13 mouse cellular contexts compared by ENCODE assay signal in genomic region chr11:41645502-41645891, GRCm38 (mm10).
DNase-seq lines count a peak whose midpoint lies in the region; ATAC-seq lines count a peak whose summit lies in the region.
"Had no signal": no experiment of that assay in that cellular context is flagged by ENCODE, and none has a peak within 500 bp of the region (broad histone marks: within the 10 kb centered on the region; RNA-seq: fewer than 3 reads in every experiment).

No protein-coding gene starts in this region.

- no peak overlapping the region for H3K4me2 ChIP-seq in forebrain, embryonic 13.5 days
- no peak overlapping the region for H3K4me2 ChIP-seq in forebrain, embryonic 11.5 days (ENCODE audit: low read depth, low read length, severe bottlenecking)
- H3K4me2 ChIP-seq in kidney, embryonic 15.5 days = peak overlapping the region; percentile 43; the same call in 1 of the 2 replicates
- H3K4me2 ChIP-seq in hindbrain, embryonic 12.5 days (replicated peaks) = no peak overlapping the region
- peak overlapping the region; percentile 10; the same call in 1 of the 2 replicates for H3K4me2 ChIP-seq in midbrain, embryonic 12.5 days (replicated peaks)
- H3K4me2 ChIP-seq: embryonic facial prominence, embryonic 15.5 days; intestine, embryonic 15.5 days; liver, embryonic 12.5 days had no signal

- no peaks in the 10 kb centered on the region for H3K9me3 ChIP-seq in forebrain, embryonic 13.5 days (replicated peaks)
- no peaks in the 10 kb centered on the region for H3K9me3 ChIP-seq in forebrain, embryonic 11.5 days (ENCODE audit: control insufficient read depth, low read length)
- no peaks in the 10 kb centered on the region for H3K9me3 ChIP-seq in kidney, embryonic 15.5 days (replicated peaks)
- no peaks in the 10 kb centered on the region for H3K9me3 ChIP-seq in hindbrain, embryonic 12.5 days (replicated peaks)
- no peaks in the 10 kb centered on the region for H3K9me3 ChIP-seq in midbrain, embryonic 12.5 days
- H3K9me3 ChIP-seq: embryonic facial prominence, embryonic 15.5 days; intestine, embryonic 15.5 days; liver, embryonic 12.5 days had no signal

- DNase-seq in forebrain, embryonic 11.5 days (ENCODE audit: low spot score) = no peak
- DNase-seq in kidney, adult 11 months = no peak
- no peak for DNase-seq in frontal cortex, adult 2 months (ENCODE audit: extremely low spot score in 1 of 2, low spot score in 1 of 2)
- DNase-seq: cerebellum, adult 8-10 months; right cerebral cortex, adult 18-20 months had no signal

- no peak overlapping the region for H3K9ac ChIP-seq in forebrain, embryonic 13.5 days
- no peak overlapping the region for H3K9ac ChIP-seq in forebrain, embryonic 11.5 days (ENCODE audit: low read length)
- H3K9ac ChIP-seq in kidney, embryonic 15.5 days = no peak overlapping the region
- H3K9ac ChIP-seq in hindbrain, embryonic 12.5 days = no peak overlapping the region
- no peak overlapping the region for H3K9ac ChIP-seq in midbrain, embryonic 12.5 days (replicated peaks)
- H3K9ac ChIP-seq: embryonic facial prominence, embryonic 15.5 days; intestine, embryonic 15.5 days; liver, embryonic 12.5 days had no signal

- no peaks in the 10 kb centered on the region for H3K36me3 ChIP-seq in forebrain, embryonic 13.5 days (ENCODE audit: poor library complexity, severe bottlenecking)
- no peaks in the 10 kb centered on the region for H3K36me3 ChIP-seq in forebrain, embryonic 11.5 days (ENCODE audit: control insufficient read depth, insufficient read depth, low read length)
- H3K36me3 ChIP-seq in kidney, embryonic 15.5 days = no peaks in the 10 kb centered on the region
- no peaks in the 10 kb centered on the region for H3K36me3 ChIP-seq in hindbrain, embryonic 12.5 days
- H3K36me3 ChIP-seq in midbrain, embryonic 12.5 days = no peaks in the 10 kb centered on the region
- H3K36me3 ChIP-seq: embryonic facial prominence, embryonic 15.5 days; intestine, embryonic 15.5 days; liver, embryonic 12.5 days had no signal

- WGBS in forebrain, embryonic 13.5 days = 45% methylated on average over 4 of the region's 4 CpGs
- 42% methylated on average over 4 of the region's 4 CpGs for WGBS in forebrain, embryonic 11.5 days
- 11% methylated on average over 4 of the region's 4 CpGs for WGBS in kidney, embryonic 15.5 days
- 35% methylated on average over 4 of the region's 4 CpGs for WGBS in hindbrain, embryonic 12.5 days
- 38% methylated on average over 4 of the region's 4 CpGs for WGBS in midbrain, embryonic 12.5 days

- no peaks in the 10 kb centered on the region for H3K4me1 ChIP-seq in forebrain, embryonic 13.5 days
- H3K4me1 ChIP-seq in forebrain, embryonic 11.5 days (replicated peaks; ENCODE audit: control insufficient read depth, insufficient read depth, low read length) = no peaks in the 10 kb centered on the region
- H3K4me1 ChIP-seq in kidney, embryonic 15.5 days = peaks cover 16% of the 10 kb centered on the region
- H3K4me1 ChIP-seq in hindbrain, embryonic 12.5 days = peaks cover 12% of the 10 kb centered on the region
- peaks cover 11% of the 10 kb centered on the region; the same call in 1 of the 2 replicates for H3K4me1 ChIP-seq in midbrain, embryonic 12.5 days
- H3K4me1 ChIP-seq: intestine, embryonic 15.5 days; liver, embryonic 12.5 days had no signal

- H3K27me3 ChIP-seq in forebrain, embryonic 13.5 days = no peaks in the 10 kb centered on the region
- no peaks in the 10 kb centered on the region for H3K27me3 ChIP-seq in forebrain, embryonic 11.5 days (ENCODE audit: control insufficient read depth, insufficient read depth, low read length)
- H3K27me3 ChIP-seq in kidney, embryonic 15.5 days = no peaks in the 10 kb centered on the region
- no peaks in the 10 kb centered on the region for H3K27me3 ChIP-seq in hindbrain, embryonic 12.5 days
- H3K27me3 ChIP-seq in midbrain, embryonic 12.5 days = no peaks in the 10 kb centered on the region
- H3K27me3 ChIP-seq: embryonic facial prominence, embryonic 15.5 days; intestine, embryonic 15.5 days; liver, embryonic 12.5 days had no signal

- H3K4me3 ChIP-seq in forebrain, embryonic 13.5 days = no peak overlapping the region
- H3K4me3 ChIP-seq in forebrain, embryonic 11.5 days (ENCODE audit: low read depth, low read length) = no peak overlapping the region
- no peak overlapping the region for H3K4me3 ChIP-seq in kidney, embryonic 15.5 days (replicated peaks)
- H3K4me3 ChIP-seq in hindbrain, embryonic 12.5 days = no peak overlapping the region
- H3K4me3 ChIP-seq in midbrain, embryonic 12.5 days = no peak overlapping the region
- H3K4me3 ChIP-seq: embryonic facial prominence, embryonic 15.5 days; intestine, embryonic 15.5 days; liver, embryonic 12.5 days had no signal

- ATAC-seq in forebrain, embryonic 13.5 days = 0 out of 2 replicates have a peak, but pooled peaks have one; percentile 50
- no peak for ATAC-seq in forebrain, embryonic 11.5 days (replicated peaks; ENCODE audit: low FRiP score)
- ATAC-seq in kidney, embryonic 15.5 days (replicated peaks; ENCODE audit: low FRiP score) = peak; percentile 34
- ATAC-seq in hindbrain, embryonic 12.5 days (ENCODE audit: low FRiP score) = no peak
- peak; percentile 44; the same call in 1 of the 2 replicates for ATAC-seq in midbrain, embryonic 12.5 days (ENCODE audit: low FRiP score, low read depth)
- no peak for ATAC-seq in erythroid progenitor cell, adult 5-6 weeks (replicated peaks; ENCODE audit: low FRiP score, poor library complexity, severe bottlenecking)
- ATAC-seq: intestine, embryonic 15.5 days; liver, embryonic 12.5 days had no signal

- H3K27ac ChIP-seq in forebrain, embryonic 13.5 days = no peak overlapping the region
- no peak overlapping the region for H3K27ac ChIP-seq in forebrain, embryonic 11.5 days (ENCODE audit: low read depth, low read length)
- peak overlapping the region; percentile 88 for H3K27ac ChIP-seq in kidney, embryonic 15.5 days
- H3K27ac ChIP-seq in hindbrain, embryonic 12.5 days = 0 out of 2 replicates have a peak overlapping the region, but pooled peaks have one; percentile 35
- peak overlapping the region; percentile 68 for H3K27ac ChIP-seq in midbrain, embryonic 12.5 days (replicated peaks)
- H3K27ac ChIP-seq: embryonic facial prominence, embryonic 15.5 days; intestine, embryonic 15.5 days; liver, embryonic 12.5 days had no signal

Comparison
In these comparisons a context has a peak if more than half of its experiments do, and no peak if none do; other contexts are left out.
1. ATAC-seq: peak in forebrain, embryonic 13.5 days (single experiment), kidney, embryonic 15.5 days (single experiment) and midbrain, embryonic 12.5 days (single experiment); none in forebrain, embryonic 11.5 days (single experiment), hindbrain, embryonic 12.5 days (single experiment) and erythroid progenitor cell, adult 5-6 weeks (single experiment).
2. H3K27ac ChIP-seq: peak in kidney, embryonic 15.5 days (single experiment), hindbrain, embryonic 12.5 days (single experiment) and midbrain, embryonic 12.5 days (single experiment); none in forebrain, embryonic 13.5 days (single experiment) and forebrain, embryonic 11.5 days (single experiment).
3. H3K4me2 ChIP-seq: peak in kidney, embryonic 15.5 days (single experiment) and midbrain, embryonic 12.5 days (single experiment); none in forebrain, embryonic 13.5 days (single experiment), forebrain, embryonic 11.5 days (single experiment) and hindbrain, embryonic 12.5 days (single experiment).